Mouse (Mus musculus) frontal cortex, postnatal 10 days (tissue): Measurements from ENCODE around the gene Lce6a.

Experiments used
- DNase-seq, 2 experiments: peaks; one replicate each; pipeline ENCODE4 v3.0.0; 2022; ENCODE audit warnings: low spot score in 2 of 2, mixed read lengths in 1 of 2

The Lce6a gene

DNA sequence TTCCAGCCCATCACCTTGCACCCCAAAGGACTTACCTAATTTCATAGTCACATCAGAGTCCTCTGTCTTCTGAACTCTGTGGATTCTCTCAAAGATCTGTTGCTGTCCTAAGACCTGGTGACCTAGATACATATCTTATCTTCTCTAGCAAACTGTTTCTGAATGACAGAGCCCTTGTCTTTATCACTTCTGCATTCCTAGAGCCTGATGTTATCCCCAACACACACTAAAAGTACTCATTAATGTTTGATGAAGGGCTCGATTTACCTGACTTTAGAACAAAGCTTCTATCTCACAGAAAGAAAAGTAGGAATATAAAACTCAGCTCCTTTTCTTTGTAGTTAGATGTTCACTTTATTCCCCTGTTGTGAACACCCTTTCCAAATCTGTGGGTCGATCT, at the start of gene Lce6a:
TSS of gene Lce6a (minus strand) at position 101 of the 400 bp plus-strand sequence.
- no peak for DNase-seq

DNA sequence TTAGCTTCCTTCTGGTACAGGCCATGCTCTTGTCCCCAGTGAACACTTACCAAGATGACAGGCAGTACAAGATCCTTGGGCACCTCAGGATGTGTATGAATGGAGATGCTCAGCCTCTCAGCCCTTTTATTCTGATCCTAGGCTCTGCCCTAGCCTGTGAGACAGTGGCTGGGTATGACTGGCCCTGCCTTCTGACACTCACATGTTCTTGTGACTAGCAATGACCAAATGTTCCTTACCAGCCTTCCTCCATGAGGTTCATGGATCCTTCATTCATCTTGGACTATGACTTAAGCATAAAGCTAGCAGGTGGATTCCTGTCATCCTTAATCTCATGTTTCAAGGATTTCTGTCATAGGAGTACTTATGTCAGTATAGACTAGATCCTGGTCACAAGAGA, 48.8 kb upstream of the Lce6a start, which contains the start of gene Lce1a2:
TSS of gene Lce1a2 (minus strand) at position 101 of the 400 bp plus-strand sequence.
- no peak for DNase-seq

DNA sequence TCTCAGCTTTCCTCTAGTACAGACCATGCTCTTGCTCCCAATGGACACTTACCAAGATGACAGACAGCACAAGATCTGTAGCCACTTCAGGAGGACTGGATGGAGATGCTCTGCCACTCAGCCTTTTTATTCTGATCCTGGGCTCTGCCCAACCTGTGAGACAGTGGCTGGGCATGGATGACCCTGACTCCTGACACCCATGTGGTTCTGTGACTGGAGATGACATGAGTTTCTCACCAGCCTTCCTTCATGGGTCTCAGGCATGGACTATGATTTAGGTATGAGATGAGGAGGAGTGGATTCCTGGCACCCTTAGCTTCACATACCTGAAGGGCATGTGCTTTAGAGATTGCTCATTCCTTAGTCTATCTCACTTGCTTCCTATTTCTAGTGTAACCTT, 35.4 kb upstream of the Lce6a start, which contains the start of gene Lce1b:
TSS of gene Lce1b (minus strand) at position 101 of the 400 bp plus-strand sequence.
- DNase-seq = no peak

DNA sequence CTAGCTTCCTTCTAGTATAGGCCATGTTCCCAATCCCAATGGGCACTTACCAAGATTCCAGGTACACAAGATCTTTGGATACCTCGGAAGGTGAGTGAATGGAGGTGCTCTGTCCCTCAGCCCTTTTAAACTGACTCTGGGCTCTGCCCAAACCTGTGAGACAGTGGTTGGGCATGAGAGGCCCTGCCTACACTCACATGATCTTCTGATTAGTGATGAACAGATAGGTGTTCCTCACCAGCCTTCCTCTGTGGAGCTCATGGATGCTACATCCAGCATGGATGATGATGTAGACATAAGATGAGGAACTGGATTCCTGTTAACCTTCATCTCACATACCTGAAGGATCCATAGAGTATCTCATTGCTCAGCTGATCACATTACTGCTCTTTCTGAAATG, 26.7 kb upstream of the Lce6a start, which contains the start of gene Lce1a1:
TSS of gene Lce1a1 (minus strand) at position 101 of the 400 bp plus-strand sequence.
- no peak for DNase-seq

DNA sequence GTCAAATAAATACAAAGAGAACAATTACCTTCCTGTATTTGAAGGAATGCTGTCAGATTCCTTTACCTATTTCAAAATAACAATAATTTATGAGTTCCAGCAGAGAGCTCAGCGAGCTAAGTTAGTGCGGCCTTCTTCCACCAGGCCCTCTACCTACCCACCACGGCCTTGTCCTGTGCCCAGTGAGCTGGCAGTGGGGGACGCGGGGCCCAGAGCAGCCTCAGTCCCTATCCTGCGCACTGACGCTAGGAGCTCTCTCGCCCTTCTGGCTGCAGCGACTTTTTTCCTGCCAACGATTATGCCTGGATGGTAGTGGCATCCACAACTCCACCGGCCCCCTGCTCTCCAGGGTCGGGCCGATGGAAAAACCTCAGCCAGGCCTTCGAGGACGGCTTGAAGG, 18.4 kb upstream of the Lce6a start:
- DNase-seq = no peak

DNA sequence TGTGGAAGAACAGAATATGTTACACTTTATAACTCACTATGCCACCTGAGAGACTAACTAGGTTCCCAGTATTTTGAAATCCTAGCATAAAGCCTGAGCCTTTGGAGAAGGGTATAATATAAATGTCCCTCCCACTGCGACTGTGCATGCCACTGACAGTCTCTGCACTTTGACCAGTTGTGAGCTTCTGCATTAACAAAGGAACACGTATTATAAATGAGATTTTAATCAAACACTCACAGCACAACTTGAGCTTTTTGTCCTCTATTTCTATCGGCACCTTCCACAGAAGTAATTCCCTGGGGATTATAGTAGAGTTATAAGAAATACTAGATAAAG, 17.2 kb upstream of the Lce6a start:
- DNase-seq = no peak

DNA sequence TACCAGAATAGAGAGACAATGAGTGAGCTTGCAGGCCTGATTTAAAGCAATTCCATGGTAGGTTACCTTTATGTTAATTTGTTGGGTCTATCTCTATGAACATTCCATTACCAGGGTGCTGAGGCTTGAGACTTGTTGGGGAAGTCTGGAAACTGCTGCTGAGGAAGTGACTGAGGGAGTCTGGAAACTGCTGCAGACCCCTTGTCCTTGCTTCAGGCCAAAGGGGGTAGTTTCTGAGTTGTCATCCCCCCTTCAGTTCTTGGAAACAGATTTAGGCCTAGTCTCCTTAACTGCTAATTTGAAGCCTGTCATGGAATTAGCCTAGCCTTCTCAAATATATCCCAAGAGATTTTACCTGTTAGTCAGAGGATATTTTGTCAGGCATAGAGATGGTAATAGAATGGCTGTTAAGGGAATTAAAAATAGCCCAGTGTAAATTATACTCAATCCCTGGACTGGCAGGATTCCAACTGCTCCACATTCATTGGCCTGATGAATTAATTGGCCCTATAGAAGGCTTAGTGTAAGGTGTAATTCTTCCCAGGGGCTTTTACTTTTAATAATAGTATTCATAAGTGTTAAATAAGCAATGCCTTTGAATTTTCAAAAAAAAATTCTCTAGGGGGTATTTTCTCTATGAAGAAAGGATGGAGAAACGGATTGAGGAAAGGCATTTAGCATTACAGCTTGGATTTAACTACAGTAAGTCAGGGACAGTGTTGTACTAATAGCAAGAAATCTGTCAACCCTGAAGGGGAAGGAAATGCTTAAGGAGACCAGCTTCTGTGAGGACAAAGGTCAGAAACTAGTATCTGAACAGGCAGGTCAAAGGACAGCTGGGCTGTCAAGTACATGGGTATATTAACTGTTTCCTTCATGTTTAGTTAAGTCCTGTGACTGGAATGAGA, 16.5 kb upstream of the Lce6a start:
- no peak for DNase-seq

DNA sequence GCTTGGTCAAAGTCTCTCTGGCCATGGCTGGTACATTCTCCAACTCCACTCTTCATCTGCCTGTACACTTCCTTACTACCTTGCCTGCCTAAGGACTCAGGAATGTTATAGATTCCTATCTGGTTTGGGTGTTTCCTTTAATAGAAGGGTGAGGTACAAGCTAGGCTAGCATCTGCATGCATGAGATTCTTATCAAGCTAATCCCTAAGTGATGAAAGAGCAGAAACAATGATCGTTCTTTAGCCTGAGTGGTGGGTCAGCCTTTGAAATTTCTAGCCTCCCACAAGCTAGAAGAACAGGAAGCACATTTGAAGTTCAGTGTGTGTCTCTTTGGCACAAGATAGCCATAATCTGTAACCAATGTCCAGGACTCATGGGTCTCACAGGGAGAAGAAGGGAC, 11.7 kb downstream of the Lce6a start:
- no peak for DNase-seq

DNA sequence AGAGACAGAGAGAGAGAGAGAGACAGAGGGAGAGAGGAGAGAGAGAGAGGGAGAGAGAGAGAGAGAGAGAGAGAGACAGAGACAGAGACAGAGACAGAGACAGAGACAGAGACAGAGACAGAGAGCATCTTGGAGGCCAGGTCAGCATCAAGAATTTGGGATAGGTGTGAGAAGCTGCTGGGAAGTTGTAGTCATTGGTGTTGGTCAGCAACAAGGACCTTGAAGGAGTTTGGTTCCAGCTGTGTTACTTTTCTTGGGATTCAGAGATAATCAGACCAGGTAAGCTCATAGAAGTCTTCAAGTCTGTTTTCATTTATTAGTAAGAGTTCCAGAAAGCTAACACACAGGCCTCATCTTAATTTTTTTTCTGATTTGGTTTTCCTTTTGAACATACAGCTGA, 14.1 kb downstream of the Lce6a start, which contains the start of gene 2210017I01Rik:
TSS of gene 2210017I01Rik (minus strand) at position 101 of the 400 bp plus-strand sequence.
- DNase-seq = no peak

DNA sequence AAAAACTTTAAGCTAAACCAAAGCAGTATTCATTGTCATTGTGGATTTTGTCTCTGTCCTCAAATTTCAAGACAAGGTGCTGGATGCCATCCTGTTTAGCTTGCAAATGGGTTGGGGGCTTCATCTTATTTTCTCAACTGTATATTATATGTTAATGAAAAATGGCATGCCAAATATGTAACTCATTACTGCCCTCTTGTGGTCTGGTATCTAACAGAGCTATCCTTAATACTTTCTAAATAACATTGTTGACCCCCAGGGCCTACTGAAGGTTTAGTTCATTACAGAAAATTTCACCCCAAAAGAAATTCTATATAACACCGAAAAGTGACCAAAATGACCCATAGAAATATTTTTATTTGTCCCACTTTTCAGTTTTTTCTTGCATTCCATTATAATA, 19.3 kb downstream of the Lce6a start:
- no peak for DNase-seq

DNA sequence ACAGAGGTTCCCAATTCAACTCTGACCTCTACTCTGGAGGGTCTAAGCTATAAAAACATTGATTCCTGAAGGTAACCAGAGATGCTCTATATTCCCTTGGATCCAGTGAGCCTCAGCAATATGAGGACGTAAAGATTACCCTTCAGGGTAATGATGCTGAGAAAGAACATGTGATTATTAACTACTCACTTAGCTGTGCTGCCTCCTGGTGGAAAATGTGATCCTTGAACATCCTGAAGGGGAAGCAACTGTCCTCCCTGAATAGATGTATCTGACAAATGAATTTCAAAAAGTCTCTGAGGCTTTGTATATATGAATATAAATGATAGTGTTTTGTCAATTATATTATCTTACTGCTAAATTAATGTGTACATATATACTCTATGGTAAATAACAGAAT, 21.0 kb downstream of the Lce6a start:
- DNase-seq = no peak

DNA sequence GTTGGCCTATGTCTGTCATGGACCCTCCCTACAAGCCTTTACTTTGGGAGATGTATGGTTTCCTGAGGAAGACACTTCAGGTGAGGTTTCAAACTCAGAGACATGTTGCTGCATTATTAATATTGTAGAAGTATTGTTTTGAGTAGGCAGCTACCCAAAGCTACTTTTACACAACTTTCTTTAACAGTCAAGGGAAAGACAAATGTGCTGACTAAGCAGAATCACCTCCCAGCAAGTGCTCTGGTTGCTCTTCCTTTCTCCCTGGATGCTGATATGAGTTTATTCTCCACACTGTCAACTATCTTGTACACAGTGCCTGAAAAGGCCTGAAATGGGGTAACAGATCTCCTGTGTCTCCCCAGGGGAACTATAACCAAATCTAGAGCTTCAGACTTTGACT, 21.5 kb downstream of the Lce6a start:
- DNase-seq = no peak

DNA sequence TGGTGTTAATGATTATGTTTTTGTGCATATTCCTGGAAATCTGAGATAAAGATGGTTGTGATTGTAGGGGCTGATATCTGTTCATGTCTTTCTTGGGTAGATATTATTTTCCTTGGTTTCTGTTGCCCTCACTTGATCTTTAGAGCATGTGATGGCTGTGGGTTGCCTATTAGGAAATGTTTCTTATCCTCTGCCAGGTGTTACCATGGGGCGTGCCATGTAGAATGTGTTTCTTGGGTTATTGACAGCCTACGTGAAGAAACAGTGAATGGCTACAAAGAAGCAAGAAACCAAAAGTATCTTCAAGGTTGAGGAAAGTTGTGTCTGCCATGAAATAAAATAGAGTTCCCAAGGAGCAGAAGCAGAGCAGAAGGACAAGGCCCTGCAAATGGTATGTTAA, 23.0 kb downstream of the Lce6a start:
- DNase-seq = no peak

DNA sequence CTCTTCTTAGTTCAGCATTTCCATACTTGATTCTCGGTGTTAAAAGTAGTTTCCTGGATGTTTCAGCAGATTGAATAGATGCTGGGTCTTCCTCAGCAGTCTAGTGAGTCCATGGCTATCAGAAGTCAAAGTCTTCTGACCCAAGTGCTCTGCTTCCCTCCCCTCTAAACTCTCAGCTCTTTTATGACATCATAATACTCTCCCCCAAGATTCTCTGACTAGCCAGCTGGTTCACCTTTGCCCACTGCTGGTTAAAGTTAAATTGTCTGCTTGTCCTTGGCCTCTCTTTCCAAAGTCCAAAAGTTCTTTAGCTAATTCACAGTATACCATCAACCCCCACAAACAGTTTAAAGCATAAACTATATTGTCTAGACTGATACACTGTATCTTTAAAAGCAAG, 32.6 kb downstream of the Lce6a start, which contains the start of gene Smcp:
TSS of gene Smcp (minus strand) at position 140 of the 400 bp plus-strand sequence.
- DNase-seq = no peak

DNA sequence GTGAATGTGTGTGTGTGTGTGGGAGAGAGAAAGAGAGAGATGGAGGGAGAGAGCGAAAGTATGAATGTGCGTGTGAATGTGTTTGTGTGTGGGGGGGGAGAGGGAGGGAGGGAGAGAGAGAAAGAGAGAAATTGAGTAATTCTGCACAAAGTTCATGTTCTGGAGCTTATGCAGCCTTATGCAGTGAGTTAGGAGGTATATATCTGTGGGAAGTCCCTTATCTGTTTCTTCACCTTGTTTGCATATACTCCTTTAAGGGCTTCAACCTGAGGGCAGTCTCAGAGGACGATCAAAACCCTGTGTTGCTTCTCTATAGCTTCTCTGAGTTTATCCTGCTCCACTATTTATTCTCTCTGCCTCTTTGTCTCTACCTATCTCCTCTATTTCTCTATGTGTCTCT, 34.3 kb downstream of the Lce6a start:
- DNase-seq = no peak

DNA sequence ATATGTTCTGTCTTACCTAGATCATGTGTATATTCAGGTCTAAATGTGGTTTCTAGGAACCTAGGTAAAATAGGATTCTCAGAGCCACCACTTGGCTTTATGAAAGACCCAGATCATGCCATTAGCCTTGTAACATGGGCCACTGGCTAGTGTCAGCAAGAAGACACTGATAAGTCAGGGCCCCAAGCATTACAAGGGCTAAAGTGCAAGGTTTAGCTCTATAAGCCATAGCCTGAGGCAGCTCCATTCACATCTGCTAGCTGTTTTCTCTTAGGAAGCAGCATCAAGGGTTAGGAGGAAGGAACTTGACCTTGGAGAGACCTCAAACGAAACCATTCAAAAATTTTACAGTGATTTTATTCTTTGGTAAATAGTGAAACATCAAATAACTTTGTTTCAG, 36.4 kb downstream of the Lce6a start:
- no peak for DNase-seq

DNA sequence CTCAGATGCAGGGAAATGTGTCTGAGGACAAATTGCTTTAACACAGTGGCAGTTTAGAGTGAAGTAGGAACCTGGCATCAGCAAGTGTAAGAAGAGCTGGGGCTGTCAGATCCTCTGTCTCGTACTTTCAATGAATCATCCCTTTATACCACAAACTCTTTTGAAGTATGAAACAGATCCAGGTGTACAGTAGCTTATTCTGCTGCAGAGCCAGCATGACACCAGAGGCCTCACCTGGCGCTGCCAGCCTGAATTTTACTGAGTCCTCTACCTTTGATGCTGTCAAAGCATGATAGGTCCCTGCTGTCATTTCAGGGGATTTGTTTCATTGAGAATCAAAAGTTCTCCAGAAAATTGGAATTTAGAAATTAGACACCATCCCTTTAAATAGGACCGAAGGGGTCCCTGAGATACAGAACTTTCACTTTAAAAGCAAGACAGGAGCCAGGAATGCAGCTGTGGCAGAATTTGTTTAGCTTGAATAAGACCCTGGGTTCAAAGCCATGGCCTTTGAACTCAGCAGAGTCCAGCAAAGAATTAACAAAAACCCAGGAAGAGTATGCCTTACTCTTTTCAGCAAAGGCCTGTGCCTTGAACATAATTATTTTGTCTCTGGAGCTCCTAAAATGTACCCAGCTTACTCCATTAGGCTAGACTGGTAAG, 38.2 kb downstream of the Lce6a start:
- no peak for DNase-seq

DNA sequence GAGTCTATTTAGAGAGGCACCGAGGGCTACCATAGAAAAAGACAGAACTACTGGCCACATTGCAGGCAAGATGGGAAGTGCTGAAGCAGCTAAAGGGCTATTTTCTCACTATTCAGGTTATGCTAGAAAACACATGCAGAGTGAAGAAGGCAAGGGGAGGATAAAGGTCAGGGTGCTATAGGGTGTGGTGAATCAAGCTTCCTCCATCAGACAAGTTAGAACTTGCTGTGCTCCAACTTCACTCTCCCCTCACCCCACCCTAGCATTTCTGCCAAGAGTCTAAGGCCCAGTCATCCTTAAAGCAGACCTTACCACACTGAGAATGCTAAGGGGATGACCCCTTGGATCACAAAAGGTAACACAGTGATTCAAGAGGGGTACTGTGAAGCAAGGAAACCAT, 42.0 kb downstream of the Lce6a start:
- DNase-seq = no peak

DNA sequence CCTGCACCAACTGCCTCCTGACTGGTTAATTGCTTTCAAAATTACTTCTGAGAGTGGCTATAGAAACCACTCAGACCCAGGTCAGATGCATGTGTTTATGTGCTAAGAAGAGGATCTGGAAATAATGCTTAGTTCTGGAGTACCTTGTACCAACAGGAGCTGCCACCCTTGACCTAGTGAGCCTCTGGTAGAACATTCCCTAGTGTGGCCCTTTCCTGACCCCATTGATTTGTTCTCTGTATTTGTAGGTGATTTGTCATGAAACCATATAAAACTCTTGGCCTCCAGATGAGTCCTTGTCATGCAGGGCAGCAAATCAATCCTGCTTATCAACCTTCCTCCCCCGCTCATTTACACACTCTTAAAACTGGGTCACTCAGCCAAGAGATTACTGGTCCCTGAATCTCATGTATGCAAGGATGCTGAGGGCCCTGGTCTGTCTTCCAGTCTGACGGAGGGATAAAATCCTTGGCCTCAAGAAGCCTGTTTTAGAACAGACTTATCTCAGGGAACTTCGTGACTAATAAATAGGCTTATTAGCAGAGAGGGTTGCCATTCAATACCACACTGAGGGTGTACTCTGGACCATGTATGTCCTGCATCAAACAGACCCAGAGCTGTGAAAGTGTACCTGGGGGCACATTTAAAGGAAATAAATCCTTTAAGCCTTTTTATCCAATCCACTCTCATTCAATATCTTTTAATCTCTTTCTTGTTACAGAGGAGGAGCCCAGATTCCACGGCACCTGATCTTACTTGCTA, 42.6 kb downstream of the Lce6a start:
- no peak for DNase-seq

DNA sequence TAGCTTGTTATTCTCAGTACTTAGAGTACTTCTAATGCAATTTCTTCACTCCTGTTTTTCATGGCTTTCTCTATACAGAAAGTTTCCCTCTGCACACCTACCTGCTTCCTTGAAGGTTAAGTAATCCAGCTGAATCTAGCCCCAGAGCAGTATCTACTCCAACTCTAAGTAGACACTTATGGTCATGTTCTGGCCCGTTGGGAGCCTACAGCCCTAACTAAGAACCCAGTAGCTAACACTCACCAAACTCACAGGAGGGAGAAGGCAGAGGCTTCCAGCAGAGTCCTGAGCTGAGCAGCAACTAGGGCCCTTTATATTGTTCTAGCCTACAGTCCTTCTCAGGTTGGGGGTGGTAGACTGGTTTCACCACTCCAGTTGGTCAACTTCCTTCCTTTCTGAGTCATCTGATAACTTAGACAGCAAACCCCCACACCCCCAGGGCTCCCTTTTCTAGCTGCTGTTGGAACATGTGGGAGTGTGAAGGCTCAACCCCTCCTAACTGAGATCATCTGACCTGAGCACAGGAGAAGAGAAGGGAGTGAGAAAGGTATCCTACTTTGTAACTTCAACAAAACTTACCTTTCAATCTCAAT, 47.9 kb downstream of the Lce6a start, which contains the start of gene Ivl:
TSS of gene Ivl (minus strand) at position 287 of the 593 bp plus-strand sequence.
- DNase-seq = no peak

DNA sequence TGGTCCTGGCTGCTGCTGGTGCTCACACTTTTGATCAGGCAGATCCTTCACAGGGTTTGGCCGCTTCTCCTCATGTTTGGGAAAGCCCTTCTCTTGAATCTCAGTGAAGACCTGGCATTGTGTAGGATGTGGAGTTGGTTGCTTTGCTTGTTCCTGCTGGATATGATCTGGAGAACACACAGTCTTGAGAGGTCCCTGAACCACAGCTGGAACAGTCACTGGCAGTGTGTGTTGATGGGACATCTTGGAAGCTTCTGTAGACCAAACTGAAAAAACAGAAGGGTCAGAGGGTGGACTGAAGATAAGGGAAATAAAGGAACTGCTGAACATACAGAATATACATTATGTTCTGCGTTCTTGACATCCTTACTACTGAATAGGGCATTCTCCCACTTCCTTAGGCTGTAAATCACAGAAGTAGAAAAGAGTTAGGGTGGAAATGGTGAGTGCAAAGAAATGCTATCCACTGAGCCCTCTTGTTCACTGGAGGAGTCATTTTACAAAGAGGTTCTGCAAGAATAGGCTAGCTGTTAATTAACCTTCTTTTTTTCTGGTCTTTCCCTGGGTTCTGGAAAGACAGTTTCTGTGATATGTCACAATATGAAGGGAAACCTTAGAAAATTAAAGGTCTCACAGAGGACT, 48.8 kb downstream of the Lce6a start:
- no peak for DNase-seq
